Mouse (Mus musculus): Measurements from ENCODE around the gene Ldha. TPM values are rescaled to one million over a fixed set of nuclear protein-coding genes. Genes with fewer than 3 reads are reported as not detected.
"Not testable (repeated sequence)": the region's sequence is repeated elsewhere in the genome, so short reads cannot be mapped to it uniquely, and the experiment has no call there.

Gene Ldha
- polyA plus RNA-seq, 1 experiment from 2014 or later: 1,950 TPM

GRCm38 (mm10) chr7:46814012-46814411, 27.3 kb upstream of the Ldha start:
- Histone ChIP-seq H3K4me1 (ENCODE audit: insufficient read depth) (no peaks in the 10 kb centered on the region), H3K36me3 (ENCODE audit: insufficient read depth) (peaks cover 89% of the 10 kb centered on the region), H3K27ac (ENCODE audit: low read depth) (no peak overlapping the region), H3K9ac (no peak overlapping the region), H3K4me3 (ENCODE audit: low read depth, low read length) (no peak overlapping the region), H3K27me3 (ENCODE audit: insufficient read depth, low read length) (no peaks in the 10 kb centered on the region), H3K4me2 (no peak overlapping the region), H3K9me3 (ENCODE audit: low read depth, low read length) (no peaks in the 10 kb centered on the region)
- no peak for TF ChIP-seq CTCF (IDR thresholded peaks at IDR 0.05; ENCODE audit: low read depth)
- DNase-seq: no peak
- ATAC-seq (ENCODE audit: insufficient read depth): no peak
- WGBS: 90% methylated on average over 4 of the region's 4 CpGs

- not testable (repeated sequence) for H3K9ac ChIP-seq; H3K4me2 ChIP-seq; H3K27ac ChIP-seq (ENCODE audit: low read depth); H3K9me3 ChIP-seq (ENCODE audit: low read depth, low read length); H3K4me1 ChIP-seq (ENCODE audit: insufficient read depth); ATAC-seq (ENCODE audit: insufficient read depth); H3K27me3 ChIP-seq (ENCODE audit: insufficient read depth, low read length); DNase-seq; H3K4me3 ChIP-seq (ENCODE audit: low read depth, low read length)
- 77% methylated on average over 15 of the region's 15 CpGs for WGBS
- peaks cover 70% of the 10 kb centered on the region for H3K36me3 ChIP-seq (ENCODE audit: insufficient read depth)
Observed at GRCm38 (mm10) chr7:46820876-46821632, 20.2 kb upstream of the Ldha start.

DNA sequence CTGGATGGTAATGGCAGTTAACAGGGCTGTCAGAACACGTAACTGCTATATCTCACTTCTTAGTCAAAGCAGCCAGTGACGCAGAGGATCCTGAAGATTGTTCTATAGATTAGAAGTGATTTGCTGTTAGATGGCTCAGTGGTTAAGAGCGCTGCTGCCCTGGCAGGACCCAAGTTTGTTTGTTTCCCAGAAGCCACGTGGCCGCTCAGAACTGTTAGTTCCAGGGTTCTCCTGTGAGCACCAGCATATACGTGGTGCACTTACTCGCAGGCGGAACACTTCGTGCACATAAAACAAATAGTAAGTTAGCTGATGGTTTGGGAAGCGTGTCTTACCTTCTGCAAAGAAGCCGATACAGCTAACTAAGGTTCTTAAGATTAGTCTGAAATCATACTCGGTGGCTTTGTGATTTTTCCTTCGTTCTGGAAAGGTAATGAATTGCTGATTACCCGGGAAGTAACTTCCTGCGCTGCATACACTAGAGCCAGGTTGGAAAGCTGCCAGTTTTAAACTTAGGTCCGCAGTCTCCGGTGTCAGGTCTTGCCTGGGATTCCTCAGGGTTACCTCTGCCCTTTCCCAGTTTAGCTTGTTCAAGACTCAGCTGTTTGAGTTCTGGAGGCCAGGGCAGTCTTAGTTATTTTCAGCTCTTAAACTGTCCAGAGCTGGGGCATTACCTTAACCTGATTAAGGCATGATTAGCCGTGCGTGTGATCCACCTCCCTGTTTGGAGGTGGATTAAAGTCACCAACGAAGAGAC, 14.1 kb upstream of the Ldha start:
- Histone ChIP-seq H3K4me1 (ENCODE audit: insufficient read depth) (peaks cover 15% of the 10 kb centered on the region), H3K9ac (no peak overlapping the region), H3K27ac (ENCODE audit: low read depth) (no peak overlapping the region), H3K4me2 (no peak overlapping the region), H3K4me3 (ENCODE audit: low read depth, low read length) (no peak overlapping the region), H3K9me3 (ENCODE audit: low read depth, low read length) (no peaks in the 10 kb centered on the region), H3K36me3 (ENCODE audit: insufficient read depth) (peaks cover 23% of the 10 kb centered on the region), H3K27me3 (ENCODE audit: insufficient read depth, low read length) (no peaks in the 10 kb centered on the region)
- no peak for TF ChIP-seq CTCF (IDR thresholded peaks at IDR 0.05; ENCODE audit: low read depth)
- WGBS: 48% methylated on average over 20 of the region's 20 CpGs
- DNase-seq (peak; percentile 61), ATAC-seq (ENCODE audit: insufficient read depth) (no peak)

- Histone ChIP-seq H3K27ac (ENCODE audit: low read depth) (no peak overlapping the region), H3K4me2 (no peak overlapping the region), H3K4me1 (ENCODE audit: insufficient read depth) (peaks cover 15% of the 10 kb centered on the region), H3K9ac (no peak overlapping the region), H3K36me3 (ENCODE audit: insufficient read depth) (peaks cover 17% of the 10 kb centered on the region), H3K9me3 (ENCODE audit: low read depth, low read length) (no peaks in the 10 kb centered on the region), H3K27me3 (ENCODE audit: insufficient read depth, low read length) (no peaks in the 10 kb centered on the region), H3K4me3 (ENCODE audit: low read depth, low read length) (no peak overlapping the region)
- no peak for ATAC-seq (ENCODE audit: insufficient read depth)
- WGBS: 82% methylated on average over 2 of the region's 2 CpGs
- DNase-seq: no peak
- no peak for TF ChIP-seq CTCF (IDR thresholded peaks at IDR 0.05; ENCODE audit: low read depth)
Observed at GRCm38 (mm10) chr7:46827803-46828184, 13.5 kb upstream of the Ldha start.

- no peak overlapping the region for H3K9ac ChIP-seq
- ATAC-seq (ENCODE audit: insufficient read depth) (no peak), DNase-seq (no peak)
- no peak overlapping the region for H3K27ac ChIP-seq (ENCODE audit: low read depth)
- H3K4me3 ChIP-seq (ENCODE audit: low read depth, low read length): no peak overlapping the region
- WGBS: 84% methylated on average over 12 of the region's 12 CpGs
- no peaks in the 10 kb centered on the region for H3K9me3 ChIP-seq (ENCODE audit: low read depth, low read length)
- H3K27me3 ChIP-seq (ENCODE audit: insufficient read depth, low read length): no peaks in the 10 kb centered on the region
- no peak for TF ChIP-seq CTCF (IDR thresholded peaks at IDR 0.05; ENCODE audit: low read depth)
- peaks cover 15% of the 10 kb centered on the region for H3K4me1 ChIP-seq (ENCODE audit: insufficient read depth)
- H3K36me3 ChIP-seq (ENCODE audit: insufficient read depth): no peaks in the 10 kb centered on the region
- no peak overlapping the region for H3K4me2 ChIP-seq
Observed at GRCm38 (mm10) chr7:46829911-46830310, 11.4 kb upstream of the Ldha start.

DNA sequence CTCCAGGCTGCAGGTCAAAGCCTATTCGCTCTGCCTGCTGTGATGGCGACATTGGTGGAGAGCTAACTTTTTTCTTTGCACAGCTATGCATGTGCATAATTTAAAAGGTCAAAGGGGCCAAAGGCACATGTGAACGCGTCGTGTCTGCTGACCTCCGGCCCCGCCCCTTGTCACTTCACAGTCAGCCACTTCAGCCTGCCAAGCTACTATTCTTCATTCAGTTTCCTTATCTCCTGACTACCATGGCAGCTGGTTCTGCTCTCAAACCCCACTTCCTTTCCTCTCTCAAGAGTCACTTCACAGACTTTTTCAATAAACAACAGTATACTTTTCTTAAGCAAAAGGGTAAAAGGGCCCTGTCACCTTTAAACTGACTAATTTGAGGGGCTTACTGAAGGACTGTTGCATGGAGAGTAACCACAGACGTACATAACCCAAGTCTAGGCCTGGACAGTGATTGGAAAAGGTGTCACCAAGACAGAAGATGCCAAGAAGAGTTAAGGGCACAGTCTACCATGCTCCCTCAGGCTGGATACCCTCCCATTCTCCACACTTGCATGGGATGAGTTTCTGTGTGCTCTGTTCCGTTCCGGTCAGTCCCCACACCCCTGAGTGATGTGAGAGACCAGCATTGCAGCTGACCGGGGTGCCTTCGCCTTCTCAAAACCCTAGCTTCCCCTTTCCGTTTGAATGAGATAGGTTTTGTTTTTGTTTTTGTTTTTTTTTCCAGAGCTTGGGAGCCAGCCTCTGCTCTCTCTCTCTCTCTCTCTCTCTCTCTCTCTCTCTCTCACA, 10.3 kb upstream of the Ldha start:
- 29% methylated on average over 13 of the region's 13 CpGs for WGBS
- peak overlapping the region; percentile 40; the same call in 1 of the 2 replicates for H3K27ac ChIP-seq (ENCODE audit: low read depth)
- peak; percentile 29 for ATAC-seq (ENCODE audit: insufficient read depth)

DNA sequence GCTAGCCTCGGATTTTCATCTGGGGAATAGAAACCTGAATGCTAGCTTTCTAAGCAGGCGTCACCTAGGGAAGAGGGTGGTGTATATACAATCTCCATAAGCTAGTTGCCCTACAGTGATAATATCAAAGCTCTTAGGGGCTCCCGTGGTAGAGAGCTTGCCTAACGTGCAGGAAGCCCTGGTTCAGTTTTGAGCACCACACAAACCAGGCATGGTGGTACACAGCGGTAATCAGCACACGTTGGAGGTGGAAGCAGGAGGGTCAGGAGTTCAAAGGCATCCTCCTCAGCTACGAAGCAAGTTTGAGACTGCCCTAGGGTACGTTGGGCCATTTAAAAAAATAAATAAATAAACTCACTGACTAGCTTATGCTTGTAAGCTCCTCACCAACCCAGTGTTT, 9.6 kb upstream of the Ldha start:
- Histone ChIP-seq H3K4me3 (ENCODE audit: low read depth, low read length) (no peak overlapping the region), H3K27ac (ENCODE audit: low read depth) (no peak overlapping the region)
- WGBS: 69% methylated on average over 8 of the region's 8 CpGs

More for the DNA sequence above, 10.3 kb upstream of the Ldha start:
- Histone ChIP-seq H3K9me3 (ENCODE audit: low read depth, low read length) (no peaks in the 10 kb centered on the region), H3K4me3 (ENCODE audit: low read depth, low read length) (no peak overlapping the region), H3K27me3 (ENCODE audit: insufficient read depth, low read length) (no peaks in the 10 kb centered on the region), H3K9ac (no peak overlapping the region), H3K4me2 (no peak overlapping the region), H3K4me1 (ENCODE audit: insufficient read depth) (peaks cover 15% of the 10 kb centered on the region), H3K36me3 (ENCODE audit: insufficient read depth) (no peaks in the 10 kb centered on the region)
- peak; percentile 81 for DNase-seq
- no peak for TF ChIP-seq CTCF (IDR thresholded peaks at IDR 0.05; ENCODE audit: low read depth)

GRCm38 (mm10) chr7:46832112-46832810, 9.0 kb upstream of the Ldha start:
- 86% methylated on average over 11 of the region's 11 CpGs for WGBS
- not testable (repeated sequence) for ATAC-seq (ENCODE audit: insufficient read depth)

More for the DNA sequence above, 9.6 kb upstream of the Ldha start:
- Histone ChIP-seq H3K9ac (no peak overlapping the region), H3K4me1 (ENCODE audit: insufficient read depth) (peaks cover 15% of the 10 kb centered on the region), H3K9me3 (ENCODE audit: low read depth, low read length) (no peaks in the 10 kb centered on the region), H3K4me2 (no peak overlapping the region), H3K36me3 (ENCODE audit: insufficient read depth) (no peaks in the 10 kb centered on the region), H3K27me3 (ENCODE audit: insufficient read depth, low read length) (no peaks in the 10 kb centered on the region)
- DNase-seq (no peak), ATAC-seq (ENCODE audit: insufficient read depth) (no peak)
- no peak for TF ChIP-seq CTCF (IDR thresholded peaks at IDR 0.05; ENCODE audit: low read depth)

More at GRCm38 (mm10) chr7:46832112-46832810, 9.0 kb upstream of the Ldha start:
- H3K9ac ChIP-seq; H3K4me3 ChIP-seq (ENCODE audit: low read depth, low read length); H3K27ac ChIP-seq (ENCODE audit: low read depth); H3K36me3 ChIP-seq (ENCODE audit: insufficient read depth); DNase-seq; H3K27me3 ChIP-seq (ENCODE audit: insufficient read depth, low read length); H3K9me3 ChIP-seq (ENCODE audit: low read depth, low read length); H3K4me2 ChIP-seq: not testable (repeated sequence)
- peaks cover 15% of the 10 kb centered on the region for H3K4me1 ChIP-seq (ENCODE audit: insufficient read depth)

All from lung, embryonic 14.5 days (tissue).